Mouse (Mus musculus): ENCODE results near the gene Stx2.

DNA sequence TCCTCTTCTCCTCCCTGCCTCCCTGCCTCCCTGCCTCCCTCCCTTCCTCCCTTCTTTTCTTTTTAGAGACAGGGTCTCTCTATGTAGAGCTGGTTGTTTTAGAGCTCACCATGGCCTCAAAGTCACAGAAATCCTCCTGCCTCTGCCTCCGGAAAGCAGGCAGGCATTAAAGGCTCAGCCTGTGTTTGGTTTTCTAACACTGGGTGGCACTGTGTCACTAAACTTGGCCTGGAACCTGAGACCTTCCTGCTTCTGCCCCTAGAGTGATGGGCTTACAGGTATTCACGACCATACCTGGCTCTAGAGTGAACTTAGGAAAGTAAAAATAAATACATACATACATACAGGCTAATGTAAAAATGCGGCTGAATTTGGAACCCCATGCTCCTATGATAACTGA lies 43.5 kb upstream of the Stx2 start:
- TF ChIP-seq TAL1 (IDR thresholded peaks at IDR 0.05; ENCODE audit: low read length) (no peak), GATA1 (IDR thresholded peaks at IDR 0.05; ENCODE audit: low read length) (no peak)

All from erythroblast, embryonic 14.5 days (primary cell).